Mouse (Mus musculus) testis, adult 2 months (tissue): ENCODE data around the gene Ptpre.

Experiments used
- CTCF ChIP-seq: fragments of 200-500 bp; IDR thresholded peaks from 2 replicates; pipeline ENCODE4 v1.5.1; 2012; ENCODE audit warnings: low read depth, mild to moderate bottlenecking, inconsistent platforms, low read length, moderate library complexity; ENCODE audit not compliant: control insufficient read depth, insufficient read depth, insufficient replicate concordance
- POLR2A ChIP-seq: fragments of 200-500 bp; IDR thresholded peaks from 2 replicates; pipeline ENCODE4 v1.6.1; 2012; ENCODE audit warnings: low read depth, mild to moderate bottlenecking, inconsistent platforms, low read length, moderate library complexity; ENCODE audit not compliant: control insufficient read depth

DNA sequence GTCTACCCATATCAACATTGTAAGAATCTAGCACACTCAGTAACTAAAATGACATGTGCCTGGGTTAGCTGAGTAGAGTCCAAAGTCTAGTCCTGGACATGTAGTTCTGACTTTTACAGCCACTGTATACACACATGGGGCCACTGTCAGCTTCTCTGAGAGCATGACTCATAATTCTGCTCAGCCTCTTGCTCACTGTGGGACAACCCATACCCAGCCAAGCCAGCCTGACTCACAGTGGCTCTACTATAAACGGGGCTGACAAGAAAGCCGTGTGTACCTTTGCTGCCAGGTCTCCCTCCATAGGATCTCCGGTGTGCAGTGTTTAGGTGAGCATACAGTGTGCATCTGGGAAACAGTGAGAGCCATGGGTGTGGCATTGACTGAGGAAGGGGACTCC lies 28.0 kb upstream of the Ptpre start:
- TF ChIP-seq POLR2A: no peak
- no peak for TF ChIP-seq CTCF
